Mouse (Mus musculus): ENCODE measurements around the gene Kif7. TPM values are rescaled to one million over a fixed set of nuclear protein-coding genes. Genes with fewer than 3 reads are reported as not detected.

Gene Kif7
- polyA plus RNA-seq, 1 experiment from 2014 or later, result 1.9 TPM

DNA sequence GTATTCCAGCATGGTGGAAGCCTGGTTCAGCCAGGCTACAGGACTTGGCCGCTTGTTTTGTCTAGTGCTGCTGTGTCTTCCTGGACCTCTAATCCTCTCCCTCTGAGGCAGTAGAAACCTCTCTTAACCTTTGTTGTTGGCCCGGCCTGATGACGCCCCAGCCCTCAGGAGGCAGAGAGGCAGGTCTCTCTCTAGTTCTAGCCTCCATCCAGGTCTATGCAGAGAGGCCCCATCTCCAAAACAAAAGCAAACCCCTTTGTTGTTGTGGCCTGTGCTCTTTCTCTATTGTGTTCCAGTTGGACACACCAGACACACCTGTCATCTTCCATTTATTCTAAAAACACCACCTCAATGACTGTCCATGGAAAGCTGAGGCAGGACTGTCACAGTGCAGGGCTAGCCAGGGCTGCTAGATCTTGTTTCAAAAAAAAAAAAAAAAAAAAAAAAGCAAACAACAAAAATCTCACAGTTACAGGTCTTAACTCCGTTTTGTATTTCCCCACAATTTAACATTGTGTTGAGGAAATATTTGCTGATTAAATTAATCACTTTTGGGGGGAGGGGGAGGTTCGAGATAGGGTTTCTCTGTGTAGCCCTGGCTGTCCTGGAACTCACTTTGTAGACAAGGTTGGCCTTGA is 54.1 kb downstream of the Kif7 start:
- Histone ChIP-seq H3K27ac (ENCODE audit: low read depth, low read length) (no peak overlapping the region), H3K27me3 (ENCODE audit: control insufficient read depth, insufficient read depth, low read length) (no peaks in the 10 kb centered on the region), H3K4me3 (ENCODE audit: low read depth, low read length) (peak overlapping the region; percentile 96), H3K4me1 (ENCODE audit: control insufficient read depth, insufficient read depth, low read length) (peaks cover 16% of the 10 kb centered on the region), H3K36me3 (ENCODE audit: control insufficient read depth, insufficient read depth, low read length) (0 out of 2 replicates have a peak, but pooled peaks cover 5% of the 10 kb centered on the region), H3K4me2 (peak overlapping the region; percentile 89), H3K9me3 (replicated peaks; ENCODE audit: control insufficient read depth, low read length) (no peaks in the 10 kb centered on the region), H3K9ac (ENCODE audit: low read depth, low read length) (peak overlapping the region; percentile 78)
- WGBS (ENCODE audit: insufficient replicate concordance), result 14% methylated on average over 5 of the region's 5 CpGs
- no peak for ATAC-seq (replicated peaks; ENCODE audit: insufficient number of reproducible peaks, low FRiP score, low TSS enrichment)

DNA sequence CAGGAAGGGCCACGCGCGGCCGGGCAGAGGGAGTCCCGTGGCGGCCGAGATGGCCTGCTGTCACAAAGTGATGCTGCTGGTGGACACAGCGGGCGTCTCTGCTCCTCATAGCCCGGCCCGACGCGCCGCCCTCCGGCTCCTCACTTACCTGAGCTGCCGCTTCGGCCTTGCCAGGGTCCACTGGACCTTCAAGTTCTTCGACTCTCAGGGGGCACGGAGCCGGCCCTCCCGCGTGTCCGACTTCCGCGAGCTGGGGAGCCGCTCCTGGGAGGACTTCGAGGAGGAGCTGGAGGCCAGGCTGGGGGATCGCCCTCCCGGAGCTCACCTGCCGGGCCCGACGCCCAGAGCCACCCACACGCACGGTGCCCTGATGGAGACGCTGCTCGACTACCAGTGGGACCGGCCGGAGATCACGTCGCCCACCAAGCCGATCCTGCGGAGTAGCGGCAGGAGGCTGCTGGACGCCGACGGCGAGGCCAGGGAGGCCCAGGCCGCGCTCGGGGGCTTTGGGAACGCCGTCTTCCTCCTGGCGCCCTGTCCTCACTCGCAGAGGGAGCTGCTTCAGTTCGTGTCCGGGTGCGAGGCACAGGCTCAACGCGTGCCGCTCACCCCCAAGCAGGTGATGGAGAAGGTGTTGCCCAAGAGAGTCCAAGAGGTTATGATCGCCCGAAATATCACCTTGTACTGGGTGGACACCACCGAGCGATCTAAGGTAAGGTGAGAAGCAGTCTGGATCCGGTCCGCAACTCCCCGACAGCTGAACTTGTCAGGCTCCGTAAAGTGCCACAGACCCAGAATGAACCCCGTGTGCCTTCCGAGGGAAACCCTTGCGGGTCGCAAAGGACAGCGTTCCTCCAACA is 55.0 kb downstream of the Kif7 start:
- H3K9ac ChIP-seq (ENCODE audit: low read depth, low read length), result peak overlapping the region; percentile 78
- ATAC-seq (replicated peaks; ENCODE audit: insufficient number of reproducible peaks, low FRiP score, low TSS enrichment), result peak; percentile 15; the same call in 1 of the 2 replicates
- peak overlapping the region; percentile 96 for H3K4me3 ChIP-seq (ENCODE audit: low read depth, low read length)
- H3K36me3 ChIP-seq (ENCODE audit: control insufficient read depth, insufficient read depth, low read length), result 0 out of 2 replicates have a peak, but pooled peaks cover 2% of the 10 kb centered on the region
- peaks cover 16% of the 10 kb centered on the region for H3K4me1 ChIP-seq (ENCODE audit: control insufficient read depth, insufficient read depth, low read length)
- H3K9me3 ChIP-seq (replicated peaks; ENCODE audit: control insufficient read depth, low read length), result no peaks in the 10 kb centered on the region
- no peaks in the 10 kb centered on the region for H3K27me3 ChIP-seq (ENCODE audit: control insufficient read depth, insufficient read depth, low read length)
- H3K4me2 ChIP-seq, result peak overlapping the region; percentile 89
- under 1% methylated on average over 70 of the region's 73 CpGs for WGBS (ENCODE audit: insufficient replicate concordance)
- peak overlapping the region; percentile 22 for H3K27ac ChIP-seq (ENCODE audit: low read depth, low read length)

DNA sequence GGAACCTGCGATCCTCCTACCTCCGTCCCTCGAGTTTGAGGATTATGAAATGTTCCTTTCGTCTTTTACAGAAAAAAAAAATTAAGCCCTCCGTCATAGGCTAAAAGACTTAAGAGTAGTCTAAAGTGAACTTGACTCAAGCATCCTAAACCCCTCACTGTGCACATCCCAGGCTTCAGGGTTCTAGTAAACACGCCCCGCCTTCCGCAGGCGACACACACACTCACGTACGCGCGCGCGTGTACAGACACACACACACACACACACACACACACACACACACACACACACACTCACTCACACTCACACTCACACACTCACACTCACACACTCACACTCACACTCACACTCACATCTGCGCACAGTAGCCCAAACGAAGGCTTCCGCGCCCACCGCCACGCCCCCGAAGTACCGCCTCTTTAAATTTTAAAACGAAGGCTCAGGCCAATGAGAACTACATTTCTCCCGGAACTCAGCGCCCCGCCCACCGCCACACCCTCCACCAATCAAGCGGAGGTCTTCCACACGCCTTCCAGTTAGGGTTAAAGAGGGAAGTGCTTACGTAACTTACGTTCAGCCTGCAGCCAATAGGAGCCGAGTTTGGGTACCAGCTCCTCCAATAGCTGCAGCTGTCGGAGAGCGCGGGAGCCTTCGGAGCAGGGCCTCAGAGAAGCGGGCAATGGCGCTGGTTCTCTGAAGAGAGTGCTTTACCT is 55.8 kb downstream of the Kif7 start, which contains the start of gene Ticrr:
Gene Ticrr, plus strand, starts transcription at position 619 of the 713 bp plus-strand sequence.
- H3K4me1 ChIP-seq (ENCODE audit: control insufficient read depth, insufficient read depth, low read length), result peaks cover 16% of the 10 kb centered on the region
- ATAC-seq (replicated peaks; ENCODE audit: insufficient number of reproducible peaks, low FRiP score, low TSS enrichment), result peak; percentile 99
- H3K9me3 ChIP-seq (replicated peaks; ENCODE audit: control insufficient read depth, low read length), result no peaks in the 10 kb centered on the region
- peak within 1 kb of the TSS; percentile 22 for H3K27ac ChIP-seq (ENCODE audit: low read depth, low read length)
- H3K9ac ChIP-seq (ENCODE audit: low read depth, low read length), result peak within 1 kb of the TSS; percentile 78
- no peaks in the 10 kb centered on the region for H3K27me3 ChIP-seq (ENCODE audit: control insufficient read depth, insufficient read depth, low read length)
- WGBS (ENCODE audit: insufficient replicate concordance), result under 1% methylated on average over 39 of the region's 39 CpGs
- H3K36me3 ChIP-seq (ENCODE audit: control insufficient read depth, insufficient read depth, low read length), result 0 out of 2 replicates have a peak, but pooled peaks cover 2% of the 10 kb centered on the region
- peak within 1 kb of the TSS; percentile 96 for H3K4me3 ChIP-seq (ENCODE audit: low read depth, low read length)
- H3K4me2 ChIP-seq, result peak within 1 kb of the TSS; percentile 89

DNA sequence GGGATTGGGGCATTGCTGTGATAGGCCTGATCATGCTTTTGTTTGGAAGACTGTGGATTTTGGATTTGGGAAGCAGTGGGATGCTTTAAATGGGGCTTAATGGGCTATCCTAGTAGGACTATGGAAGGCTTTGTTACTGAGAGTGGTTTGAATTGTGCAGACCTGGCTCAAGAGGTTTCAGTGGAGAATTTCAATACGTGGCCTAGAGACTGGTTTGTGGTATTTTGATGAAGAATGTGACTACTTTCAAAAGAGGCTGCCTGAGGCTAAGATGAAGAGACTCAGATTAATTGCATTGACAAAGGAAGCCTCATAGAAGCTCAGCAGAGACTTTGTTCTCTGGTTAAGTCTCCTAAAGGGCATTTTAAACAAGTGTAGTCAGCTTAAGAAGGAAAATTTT is 60.9 kb downstream of the Kif7 start:
- Histone ChIP-seq H3K36me3 (ENCODE audit: control insufficient read depth, insufficient read depth, low read length) (no peaks in the 10 kb centered on the region), H3K4me3 (ENCODE audit: low read depth, low read length) (no peak overlapping the region), H3K9me3 (replicated peaks; ENCODE audit: control insufficient read depth, low read length) (no peaks in the 10 kb centered on the region), H3K27me3 (ENCODE audit: control insufficient read depth, insufficient read depth, low read length) (no peaks in the 10 kb centered on the region), H3K9ac (ENCODE audit: low read depth, low read length) (no peak overlapping the region), H3K4me1 (ENCODE audit: control insufficient read depth, insufficient read depth, low read length) (0 out of 2 replicates have a peak, but pooled peaks cover 3% of the 10 kb centered on the region), H3K27ac (ENCODE audit: low read depth, low read length) (no peak overlapping the region), H3K4me2 (no peak overlapping the region)
- 46% methylated on average over 1 of the region's 1 CpGs for WGBS (ENCODE audit: insufficient replicate concordance)
- no peak for ATAC-seq (replicated peaks; ENCODE audit: insufficient number of reproducible peaks, low FRiP score, low TSS enrichment)

DNA sequence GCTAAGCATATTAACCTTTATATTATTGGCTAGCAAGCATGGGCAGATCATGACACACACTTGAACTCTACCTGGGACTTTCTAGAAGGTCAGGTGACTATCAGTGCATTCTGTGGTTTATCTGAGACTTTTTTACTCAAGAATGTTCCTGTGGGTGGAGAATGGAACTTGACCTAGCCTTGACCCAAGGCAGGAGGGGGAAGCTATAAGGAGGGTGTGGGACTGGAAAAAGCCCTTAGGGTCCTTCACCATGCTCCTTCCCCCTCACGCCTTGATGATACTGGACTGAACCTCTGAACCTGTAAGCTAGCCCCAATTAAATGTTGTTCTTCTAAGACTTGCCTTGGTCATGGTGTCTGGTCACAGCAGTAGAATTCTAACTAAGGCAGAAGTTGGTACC is 61.3 kb downstream of the Kif7 start:
- H3K27ac ChIP-seq (ENCODE audit: low read depth, low read length), result no peak overlapping the region
- no peaks in the 10 kb centered on the region for H3K9me3 ChIP-seq (replicated peaks; ENCODE audit: control insufficient read depth, low read length)
- no peak overlapping the region for H3K9ac ChIP-seq (ENCODE audit: low read depth, low read length)
- no peak overlapping the region for H3K4me3 ChIP-seq (ENCODE audit: low read depth, low read length)
- H3K27me3 ChIP-seq (ENCODE audit: control insufficient read depth, insufficient read depth, low read length), result no peaks in the 10 kb centered on the region
- H3K36me3 ChIP-seq (ENCODE audit: control insufficient read depth, insufficient read depth, low read length), result no peaks in the 10 kb centered on the region
- ATAC-seq (replicated peaks; ENCODE audit: insufficient number of reproducible peaks, low FRiP score, low TSS enrichment), result no peak
- no peaks in the 10 kb centered on the region for H3K4me1 ChIP-seq (ENCODE audit: control insufficient read depth, insufficient read depth, low read length)
- WGBS (ENCODE audit: insufficient replicate concordance), result 80% methylated on average over 1 of the region's 1 CpGs
- H3K4me2 ChIP-seq, result no peak overlapping the region

- no peaks in the 10 kb centered on the region for H3K4me1 ChIP-seq (ENCODE audit: control insufficient read depth, insufficient read depth, low read length)
- 9% methylated on average over 3 of the region's 3 CpGs for WGBS (ENCODE audit: insufficient replicate concordance)
- H3K27me3 ChIP-seq (ENCODE audit: control insufficient read depth, insufficient read depth, low read length), result no peaks in the 10 kb centered on the region
- no peak overlapping the region for H3K4me2 ChIP-seq
- H3K4me3 ChIP-seq (ENCODE audit: low read depth, low read length), result no peak overlapping the region
- no peaks in the 10 kb centered on the region for H3K36me3 ChIP-seq (ENCODE audit: control insufficient read depth, insufficient read depth, low read length)
- no peaks in the 10 kb centered on the region for H3K9me3 ChIP-seq (replicated peaks; ENCODE audit: control insufficient read depth, low read length)
- no peak for ATAC-seq (replicated peaks; ENCODE audit: insufficient number of reproducible peaks, low FRiP score, low TSS enrichment)
- H3K9ac ChIP-seq (ENCODE audit: low read depth, low read length), result no peak overlapping the region
- H3K27ac ChIP-seq (ENCODE audit: low read depth, low read length), result no peak overlapping the region
These were observed 66.5 kb downstream of the Kif7 start for GRCm38 (mm10) chr7:79649005-79649404.

Other genes with a start within 250 kb of the Kif7 start
- 23.9 and 28.1 TPM in 2 replicates for gene Polg, start 249.4 kb downstream of the Kif7 start, polyA plus RNA-seq (2014; fragmentation: Nextera tagmentation; extraction: Ambion mirVana)
- not detected in 2 replicates for gene Rhcg, start 98.1 kb downstream of the Kif7 start, polyA plus RNA-seq (2014; fragmentation: Nextera tagmentation; extraction: Ambion mirVana)
- gene Ticrr, start 55.5 kb downstream of the Kif7 start, polyA plus RNA-seq (2014; fragmentation: Nextera tagmentation; extraction: Ambion mirVana), result 7.1 and 9.8 TPM in 2 replicates
- not detected in 2 replicates for gene Plin1, start 17.2 kb upstream of the Kif7 start, polyA plus RNA-seq (2014; fragmentation: Nextera tagmentation; extraction: Ambion mirVana)
- gene Pex11a, start 27.4 kb upstream of the Kif7 start, polyA plus RNA-seq (2014; fragmentation: Nextera tagmentation; extraction: Ambion mirVana), result 7.0 and 7.6 TPM in 2 replicates
- 6.2 and 6.6 TPM in 2 replicates for gene Wdr93, start 27.4 kb upstream of the Kif7 start, polyA plus RNA-seq (2014; fragmentation: Nextera tagmentation; extraction: Ambion mirVana)
- 0.17 TPM in 1 of 2 replicates, not detected in the other for gene Mesp1, start 78.1 kb upstream of the Kif7 start, polyA plus RNA-seq (2014; fragmentation: Nextera tagmentation; extraction: Ambion mirVana)
- 0.48 and 0.67 TPM in 2 replicates for gene Mesp2, start 95.0 kb upstream of the Kif7 start, polyA plus RNA-seq (2014; fragmentation: Nextera tagmentation; extraction: Ambion mirVana)
- gene Anpep, start 145.3 kb upstream of the Kif7 start, polyA plus RNA-seq (2014; fragmentation: Nextera tagmentation; extraction: Ambion mirVana), result 7.7 and 9.9 TPM in 2 replicates
- gene Ap3s2, start 204.9 kb upstream of the Kif7 start, polyA plus RNA-seq (2014; fragmentation: Nextera tagmentation; extraction: Ambion mirVana), result 36.3 and 41.2 TPM in 2 replicates
- gene Arpin, start 219.6 kb upstream of the Kif7 start, polyA plus RNA-seq (2014; fragmentation: Nextera tagmentation; extraction: Ambion mirVana), result 27.0 and 27.8 TPM in 2 replicates

Data from heart, embryonic 11.5 days (tissue).